Mouse (Mus musculus): ENCODE measurements around the gene Fbxo42. TPM values are rescaled to one million over a fixed set of nuclear protein-coding genes. Genes with fewer than 3 reads are reported as not detected.

Gene Fbxo42
- total and polyA plus RNA-seq, 3 experiments = 11.2 to 260 (median 23.1) TPM

DNA sequence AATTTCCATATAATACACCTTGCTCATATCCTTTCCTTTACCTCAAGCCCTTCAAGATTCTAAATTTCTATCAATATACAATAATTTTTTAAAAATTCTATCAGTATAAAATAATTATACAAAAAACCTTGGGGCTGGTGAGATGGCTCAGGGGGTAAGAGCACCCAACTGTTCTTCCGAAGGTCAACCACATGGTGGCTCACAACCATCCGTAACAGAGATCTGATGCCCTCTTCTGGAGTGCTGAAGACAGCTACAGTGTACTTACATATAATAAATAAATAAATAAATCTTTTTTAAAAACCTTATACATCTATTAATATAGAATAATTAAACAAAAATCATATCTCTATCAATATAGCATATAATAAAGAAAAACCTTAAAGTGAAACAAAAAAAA lies 74.1 kb downstream of the Fbxo42 start:
- Histone ChIP-seq H3K36me3 (ENCODE audit: control insufficient read depth in 1 of 2, insufficient read depth in 2 of 2, low read length in 2 of 2) (no peaks in the 10 kb centered on the region), H3K9me3 (replicated peaks; ENCODE audit: insufficient read depth, low read length) (no peaks in the 10 kb centered on the region), H3K79me2 (ENCODE audit: control insufficient read depth, insufficient read depth, low read length, poor library complexity) (no peaks in the 10 kb centered on the region), H3K27ac (ENCODE audit: control insufficient read depth, low read depth, low read length) (no peak overlapping the region), H3K4me1 (ENCODE audit: control insufficient read depth in 1 of 2, insufficient read depth in 2 of 2, low read length in 2 of 2) (no peaks in the 10 kb centered on the region), H3K4me3 (ENCODE audit: control insufficient read depth in 1 of 2, insufficient read depth in 1 of 2, low read depth in 2 of 2, low read length in 2 of 2) (no peak overlapping the region), H3K27me3 (ENCODE audit: control insufficient read depth in 1 of 2, insufficient read depth in 2 of 2, low read length in 2 of 2) (no peaks in the 10 kb centered on the region), H3K9ac (ENCODE audit: control insufficient read depth, low read depth, low read length, poor library complexity, severe bottlenecking) (no peak overlapping the region)
- TF ChIP-seq ZC3H11A (IDR thresholded peaks at IDR 0.05; ENCODE audit: low read depth, low read length) (no peak), TBP (IDR thresholded peaks at IDR 0.05; ENCODE audit: low read depth, low read length) (no peak), RCOR1 (IDR thresholded peaks at IDR 0.05; ENCODE audit: low read depth, low read length) (no peak), EP300 (IDR thresholded peaks at IDR 0.05; ENCODE audit: low read depth in 1 of 2, low read length in 2 of 2) (no peak), USF2 (IDR thresholded peaks at IDR 0.05; ENCODE audit: borderline replicate concordance in 1 of 2, insufficient read depth in 1 of 2, low read depth in 1 of 2, low read length in 2 of 2) (no peak), ZNF384 (IDR thresholded peaks at IDR 0.05; ENCODE audit: low read depth, low read length) (no peak), GATA1 (IDR thresholded peaks at IDR 0.05; ENCODE audit: low read depth, low read length) (no peak), ZMIZ1 (IDR thresholded peaks at IDR 0.05; ENCODE audit: low read depth, low read length) (no peak), NRF1 (IDR thresholded peaks at IDR 0.05; ENCODE audit: insufficient read depth, low read depth, low read length, poor library complexity, severe bottlenecking) (no peak), GABPA (IDR thresholded peaks at IDR 0.05; ENCODE audit: low read depth, low read length) (no peak)
- no peak for DNase-seq (ENCODE audit: low read depth, low spot score)

DNA sequence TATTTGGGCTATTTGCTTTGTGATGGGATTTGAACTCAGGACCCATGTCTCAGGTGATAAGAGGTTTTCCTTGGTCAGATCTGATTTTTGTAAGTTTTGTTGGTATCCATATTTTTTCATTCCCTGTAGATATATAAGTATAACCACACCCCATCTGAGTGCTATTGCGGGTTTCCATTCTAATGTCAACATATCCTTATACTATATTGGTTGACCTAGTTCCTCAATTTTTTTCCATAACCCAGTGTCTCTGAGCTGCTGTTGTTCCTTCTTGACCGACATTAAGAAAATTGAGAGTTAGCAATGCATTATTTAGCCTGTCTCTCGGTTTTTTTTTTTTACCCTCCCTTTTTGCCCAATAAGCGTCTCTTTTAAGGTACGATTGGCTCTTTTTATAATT lies 75.0 kb downstream of the Fbxo42 start:
- no peak overlapping the region for H3K27ac ChIP-seq (ENCODE audit: control insufficient read depth, low read depth, low read length)
- no peak for DNase-seq (ENCODE audit: low read depth, low spot score)
- H3K79me2 ChIP-seq (ENCODE audit: control insufficient read depth, insufficient read depth, low read length, poor library complexity) = no peaks in the 10 kb centered on the region
- H3K4me1 ChIP-seq (ENCODE audit: control insufficient read depth in 1 of 2, insufficient read depth in 2 of 2, low read length in 2 of 2) = no peaks in the 10 kb centered on the region
- H3K36me3 ChIP-seq (ENCODE audit: control insufficient read depth in 1 of 2, insufficient read depth in 2 of 2, low read length in 2 of 2) = no peaks in the 10 kb centered on the region
- no peak overlapping the region for H3K9ac ChIP-seq (ENCODE audit: control insufficient read depth, low read depth, low read length, poor library complexity, severe bottlenecking)
- H3K4me3 ChIP-seq (ENCODE audit: control insufficient read depth in 1 of 2, insufficient read depth in 1 of 2, low read depth in 2 of 2, low read length in 2 of 2) = no peak overlapping the region
- TF ChIP-seq ZNF384 (IDR thresholded peaks at IDR 0.05; ENCODE audit: low read depth, low read length) = 0 out of 2 replicates have a peak, but pooled peaks have one; percentile 4
- TF ChIP-seq MYB (IDR thresholded peaks at IDR 0.05; ENCODE audit: low read depth, low read length) = no peak
- no peak for TF ChIP-seq ZMIZ1 (IDR thresholded peaks at IDR 0.05; ENCODE audit: low read depth, low read length)
- no peak for TF ChIP-seq MYC (IDR thresholded peaks at IDR 0.05; ENCODE audit: low read depth, low read length)
- TF ChIP-seq ETS1 (IDR thresholded peaks at IDR 0.05; ENCODE audit: low read depth, low read length) = no peak
- H3K9me3 ChIP-seq (replicated peaks; ENCODE audit: insufficient read depth, low read length) = no peaks in the 10 kb centered on the region
- H3K27me3 ChIP-seq (ENCODE audit: control insufficient read depth in 1 of 2, insufficient read depth in 2 of 2, low read length in 2 of 2) = no peaks in the 10 kb centered on the region

DNA sequence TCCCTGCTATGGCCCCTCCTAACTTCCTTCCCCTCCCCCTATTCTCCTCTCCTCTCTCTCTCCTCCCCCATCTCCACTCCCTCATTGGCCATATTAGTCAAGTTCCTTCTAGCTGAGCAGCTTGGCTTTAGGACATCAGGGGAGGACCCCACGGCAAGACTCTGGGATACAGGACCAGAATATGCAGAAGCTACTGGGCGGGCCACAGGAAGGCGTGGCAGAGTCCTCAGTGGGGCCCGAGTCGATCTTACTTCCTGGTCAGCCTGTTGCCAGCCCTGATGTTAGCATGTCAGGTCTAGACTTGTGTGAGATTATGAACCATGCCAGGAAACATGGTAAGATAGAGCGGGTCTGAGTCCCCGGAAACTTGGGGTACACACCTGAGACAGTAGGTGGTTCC lies 81.0 kb downstream of the Fbxo42 start:
- H3K4me1 ChIP-seq (ENCODE audit: control insufficient read depth in 1 of 2, insufficient read depth in 2 of 2, low read length in 2 of 2) = peaks cover 4 to 14% of the 10 kb centered on the region in 2 experiments
- peak; percentile 57 for DNase-seq (ENCODE audit: low read depth, low spot score)
- no peaks in the 10 kb centered on the region for H3K9me3 ChIP-seq (replicated peaks; ENCODE audit: insufficient read depth, low read length)

More for the DNA sequence above, 81.0 kb downstream of the Fbxo42 start:
- Histone ChIP-seq H3K27me3 (ENCODE audit: control insufficient read depth in 1 of 2, insufficient read depth in 2 of 2, low read length in 2 of 2) (no peaks in the 10 kb centered on the region; a peak in 1 of 4 replicates), H3K79me2 (ENCODE audit: control insufficient read depth, insufficient read depth, low read length, poor library complexity) (no peaks in the 10 kb centered on the region), H3K36me3 (ENCODE audit: control insufficient read depth in 1 of 2, insufficient read depth in 2 of 2, low read length in 2 of 2) (peaks cover 0 to 3% of the 10 kb centered on the region in 2 experiments; a peak in 1 of 4 replicates), H3K27ac (ENCODE audit: control insufficient read depth, low read depth, low read length) (no peak overlapping the region), H3K9ac (ENCODE audit: control insufficient read depth, low read depth, low read length, poor library complexity, severe bottlenecking) (no peak overlapping the region), H3K4me3 (ENCODE audit: control insufficient read depth in 1 of 2, insufficient read depth in 1 of 2, low read depth in 2 of 2, low read length in 2 of 2) (peak overlapping the region in 1 of 2 experiments; percentile 35; a peak in 1 of 4 replicates)
- TF ChIP-seq POLR2AphosphoS5 (IDR thresholded peaks at IDR 0.05; ENCODE audit: borderline replicate concordance, low read depth, low read length) (no peak), MAZ (IDR thresholded peaks at IDR 0.05; ENCODE audit: low read depth, low read length) (peak; percentile 47; the same call in 1 of the 2 replicates), MEF2A (IDR thresholded peaks at IDR 0.05; ENCODE audit: extremely low read depth, insufficient replicate concordance, low read depth, low read length, poor library complexity, severe bottlenecking) (no peak), CTCF (IDR thresholded peaks at IDR 0.05 in 2 of 3, conservative IDR thresholded peaks at IDR 0.05 in 1 of 3; ENCODE audit: control insufficient read depth in 1 of 3, insufficient read depth in 1 of 3, low read depth in 2 of 3, low read length in 3 of 3, poor library complexity in 1 of 3, severe bottlenecking in 1 of 3) (no peak), USF2 (IDR thresholded peaks at IDR 0.05; ENCODE audit: borderline replicate concordance in 1 of 2, insufficient read depth in 1 of 2, low read depth in 1 of 2, low read length in 2 of 2) (no peak), TBP (IDR thresholded peaks at IDR 0.05; ENCODE audit: low read depth, low read length) (no peak), ELF1 (IDR thresholded peaks at IDR 0.05; ENCODE audit: low read depth, low read length) (peak; percentile 63), ZC3H11A (IDR thresholded peaks at IDR 0.05; ENCODE audit: low read depth, low read length) (no peak), ZKSCAN1 (IDR thresholded peaks at IDR 0.05; ENCODE audit: low read depth, low read length) (no peak), TCF12 (IDR thresholded peaks at IDR 0.05; ENCODE audit: low read depth, low read length) (no peak), CHD1 (IDR thresholded peaks at IDR 0.05; ENCODE audit: low read depth, low read length) (no peak)
